Mouse (Mus musculus) ES-E14 (cell line): ENCODE measurements around the gene Gm17428. TPM values are rescaled to one million over a fixed set of nuclear protein-coding genes. Genes with fewer than 3 reads are reported as not detected.

ENCODE experiments used
- DNase-seq: peaks from one replicate; pipeline ENCODE4 v3.0.0-alpha.2; 2013; ENCODE audit warnings: low read depth, low spot score
- H3K27ac ChIP-seq: 2 replicates; pipeline ENCODE4 v1.5.1; 2012; ENCODE audit warnings: low read depth, mild to moderate bottlenecking, low read length, moderate library complexity, mixed read lengths; ENCODE audit not compliant: poor library complexity, insufficient read depth, severe bottlenecking
- H3K36me3 ChIP-seq: 2 replicates; pipeline ENCODE4 v1.6.1; 2012; ENCODE audit warnings: mild to moderate bottlenecking, low read length, moderate library complexity, mixed read lengths; ENCODE audit not compliant: control insufficient read depth, poor library complexity, insufficient read depth, severe bottlenecking
- H3K4me1 ChIP-seq, 2 experiments: fragments of 150-350 bp in 1 of 2; sonication (generic) in 1 of 2; 2 replicates each; pipeline ENCODE4 v1.6.1; 2012; ENCODE audit warnings: low read length in 2 of 2, mild to moderate bottlenecking in 1 of 2, mixed read lengths in 1 of 2; ENCODE audit not compliant: control insufficient read depth in 2 of 2, insufficient read depth in 2 of 2, poor library complexity in 1 of 2
- H3K4me3 ChIP-seq, 2 experiments: fragments of 150-350 bp in 1 of 2; sonication (generic) in 1 of 2; 2 replicates each; pipeline ENCODE4 v1.5.1; 2012; ENCODE audit warnings: low read length in 2 of 2, low read depth in 1 of 2, mild to moderate bottlenecking in 1 of 2, mixed read lengths in 1 of 2; ENCODE audit not compliant: insufficient read depth in 1 of 2, poor library complexity in 1 of 2, severe bottlenecking in 1 of 2
- H3K9ac ChIP-seq: 2 replicates; pipeline ENCODE4 v1.6.1; 2012; ENCODE audit warnings: low read depth, mild to moderate bottlenecking, low read length, mixed read lengths; ENCODE audit not compliant: poor library complexity, insufficient read depth, severe bottlenecking
- H3K9me3 ChIP-seq: fragments of 150-350 bp; sonication (generic); 2 replicates; pipeline ENCODE4 v1.6.1; 2012; ENCODE audit warnings: low read depth, mild to moderate bottlenecking, low read length; ENCODE audit not compliant: control insufficient read depth, insufficient read depth
- CHD2 ChIP-seq: IDR thresholded peaks from 2 replicates; pipeline ENCODE4 v1.6.1; 2014; ENCODE audit warnings: mild to moderate bottlenecking, low read depth, low read length, inconsistent platforms
- HCFC1 ChIP-seq: IDR thresholded peaks from 2 replicates; pipeline ENCODE4 v1.6.1; 2012; ENCODE audit warnings: low read length, inconsistent platforms, borderline replicate concordance; ENCODE audit not compliant: insufficient read depth
- MAFK ChIP-seq: IDR thresholded peaks from 2 replicates; pipeline ENCODE4 v1.6.1; 2014; ENCODE audit warnings: mild to moderate bottlenecking, low read depth, low read length, inconsistent platforms; ENCODE audit not compliant: insufficient read depth
- ZC3H11A ChIP-seq: IDR thresholded peaks from 2 replicates; pipeline ENCODE4 v1.6.1; 2012; ENCODE audit warnings: low read depth, mild to moderate bottlenecking, inconsistent platforms, low read length, borderline replicate concordance
- ZNF384 ChIP-seq: IDR thresholded peaks from 2 replicates; pipeline ENCODE4 v1.6.1; 2012; ENCODE audit warnings: low read depth, low read length, inconsistent platforms
- in situ Hi-C, 2 experiments: fragments of 600-800 bp; cut with MboI; formaldehyde crosslinking; loops; one replicate each; pipeline ENCODE4 v1.15.1; 2025; ENCODE audit warnings: low sequenced_read_pairs in 2 of 2, inconsistent platforms in 1 of 2; ENCODE audit not compliant: unreplicated experiment in 2 of 2
- total RNA-seq: library from RNA; depleted of rRNA; stranded (reverse); fragments of 300-350 nt; gene quantifications from 2 replicates; pipeline ENCODE4 v1.2.3, GENCODE M21; 2012; rRNA removed

Gene Gm17428
- not detected in 2 replicates for total RNA-seq

DNA sequence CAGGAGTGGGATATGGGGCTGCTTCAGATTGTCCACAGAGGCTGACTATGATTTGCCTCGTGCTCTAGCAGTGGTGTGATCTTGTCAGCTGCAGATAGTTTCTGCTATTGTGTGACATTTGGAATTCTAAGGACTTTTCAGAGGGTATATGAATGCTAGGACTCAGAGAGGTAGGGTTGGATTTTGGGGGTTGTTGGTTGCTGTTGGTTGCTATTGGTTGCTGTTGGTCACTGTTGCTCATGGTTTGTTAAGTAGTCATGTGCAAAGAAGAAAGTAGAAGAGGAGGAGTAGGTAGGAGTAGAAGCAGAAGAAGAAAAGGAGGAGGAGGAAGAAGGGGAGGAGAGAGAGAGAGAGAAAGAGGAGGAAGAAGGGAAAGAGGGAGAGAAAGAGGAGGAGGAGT is at the start of gene Gm17428:
Gene Gm17428 (plus strand): TSS at position 301 of the 400 bp plus-strand sequence.
- H3K9me3 ChIP-seq, result no peaks in the 10 kb centered on the region
- H3K36me3 ChIP-seq, result no peaks in the 10 kb centered on the region
- no peak within 1 kb of the TSS for H3K9ac ChIP-seq
- H3K4me3 ChIP-seq, result no peak within 1 kb of the TSS
- TF ChIP-seq CHD2 (no peak), ZC3H11A (no peak), HCFC1 (no peak), ZNF384 (no peak), MAFK (no peak)
- H3K4me1 ChIP-seq, result no peaks in the 10 kb centered on the region
- in situ Hi-C loops, result no loop called here
- H3K27ac ChIP-seq, result no peak within 1 kb of the TSS
- DNase-seq, result no peak

DNA sequence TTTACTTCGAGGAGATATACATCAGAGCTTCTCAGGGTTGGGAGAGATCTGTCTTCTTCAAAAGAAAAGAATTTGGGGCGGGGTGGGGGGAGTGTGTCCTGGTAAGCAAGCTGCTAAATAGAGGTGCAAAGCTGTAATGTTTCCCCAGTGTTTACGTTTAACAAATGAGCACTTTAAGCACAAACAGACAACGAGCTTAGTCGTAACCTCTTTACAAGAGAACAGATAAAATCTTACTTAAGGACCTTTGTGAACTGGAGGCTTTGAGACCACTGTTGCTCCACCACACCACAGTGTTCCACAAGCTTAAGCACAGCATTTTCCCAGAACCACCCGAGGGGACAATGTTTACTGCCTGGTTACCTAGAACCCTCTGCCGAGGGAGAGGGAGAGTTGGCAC is 49.4 kb upstream of the Gm17428 start:
- H3K9me3 ChIP-seq, result no peaks in the 10 kb centered on the region
- peak overlapping the region; percentile 70; the same call in 1 of the 2 replicates for H3K27ac ChIP-seq
- peak overlapping the region; percentile 81 to 83 for H3K4me3 ChIP-seq
- peak overlapping the region; percentile 90; the same call in 1 of the 2 replicates for H3K9ac ChIP-seq
- H3K4me1 ChIP-seq, result peaks cover 13 to 19% of the 10 kb centered on the region in 2 experiments; a peak in 3 of 4 replicates
- in situ Hi-C loops, result no loop called here
- TF ChIP-seq CHD2, result no peak
- TF ChIP-seq ZNF384, result no peak
- no peak for TF ChIP-seq HCFC1
- TF ChIP-seq MAFK, result no peak
- TF ChIP-seq ZC3H11A, result no peak
- H3K36me3 ChIP-seq, result peaks cover 3% of the 10 kb centered on the region; the same call in 1 of the 2 replicates
- no peak for DNase-seq

DNA sequence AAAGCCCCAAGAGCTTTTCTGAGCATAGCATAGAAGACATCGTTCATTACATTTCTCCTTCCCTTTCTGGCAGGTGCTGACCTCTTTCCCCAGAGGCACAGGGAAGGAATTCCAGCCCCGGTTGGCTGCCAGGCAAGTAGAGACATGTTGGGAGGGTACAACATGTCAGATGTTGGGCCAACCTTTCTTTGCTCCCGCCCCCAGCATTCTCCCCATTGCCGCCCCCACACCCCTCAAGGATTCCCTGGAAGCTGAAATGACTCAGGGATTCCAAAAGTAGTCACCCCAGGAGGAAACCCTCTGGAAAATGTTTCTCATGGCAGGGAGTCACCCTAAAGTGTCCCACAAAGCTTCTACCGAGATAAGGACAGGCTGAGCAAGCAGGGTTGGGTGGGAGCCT is 46.9 kb upstream of the Gm17428 start:
- Histone ChIP-seq H3K4me3 (no peak overlapping the region), H3K4me1 (peaks cover 10 to 21% of the 10 kb centered on the region in 2 experiments; a peak in 3 of 4 replicates), H3K9ac (no peak overlapping the region), H3K27ac (peak overlapping the region; percentile 58), H3K9me3 (no peaks in the 10 kb centered on the region), H3K36me3 (no peaks in the 10 kb centered on the region)
- TF ChIP-seq ZNF384 (no peak), CHD2 (no peak), HCFC1 (no peak), MAFK (no peak), ZC3H11A (no peak)
- DNase-seq, result no peak
- in situ Hi-C loops, result no loop called here

- Histone ChIP-seq H3K36me3 (no peaks in the 10 kb centered on the region), H3K9me3 (no peaks in the 10 kb centered on the region), H3K9ac (no peak overlapping the region), H3K4me1 (peaks cover 10 to 23% of the 10 kb centered on the region in 2 experiments; a peak in 3 of 4 replicates), H3K4me3 (no peak overlapping the region), H3K27ac (peak overlapping the region; percentile 58; the same call in 1 of the 2 replicates)
- TF ChIP-seq ZC3H11A (no peak), HCFC1 (no peak), CHD2 (no peak), ZNF384 (no peak), MAFK (no peak)
- DNase-seq, result no peak
- in situ Hi-C loops, result no loop called here
Observed at GRCm38 (mm10) chr14:54930431-54930830, 46.3 kb upstream of the Gm17428 start.

DNA sequence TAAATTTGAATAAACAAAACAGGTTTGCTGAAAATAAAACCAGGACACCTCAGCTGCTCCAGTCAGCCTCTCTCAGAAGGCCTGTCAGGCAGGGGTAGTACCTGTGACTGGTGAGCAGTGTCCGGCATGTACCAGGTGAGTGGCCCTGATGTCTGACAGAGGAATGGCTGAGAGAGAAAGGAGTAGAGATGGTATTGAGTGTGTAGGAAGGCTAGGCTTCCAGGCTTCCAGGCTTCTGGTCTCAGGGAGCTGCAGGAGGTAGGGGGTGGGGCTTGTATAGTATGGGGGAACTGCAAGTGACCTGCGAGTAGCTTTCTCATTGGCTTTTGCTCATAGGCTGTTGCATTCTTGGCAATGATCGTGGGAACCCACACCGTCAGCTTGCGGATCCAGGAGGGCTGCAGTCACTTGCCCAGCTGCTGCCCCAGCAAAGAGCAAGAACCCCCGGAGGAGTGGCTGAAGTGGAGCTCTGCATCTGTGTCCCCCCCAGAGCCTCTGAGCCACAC is 44.0 kb upstream of the Gm17428 start, which contains the start of gene Il25:
Gene Il25 (plus strand): TSS at position 51 of the 506 bp plus-strand sequence.
- Histone ChIP-seq H3K4me3 (no peak within 1 kb of the TSS), H3K36me3 (no peaks in the 10 kb centered on the region), H3K9me3 (no peaks in the 10 kb centered on the region), H3K27ac (no peak within 1 kb of the TSS), H3K4me1 (peaks cover 11 to 25% of the 10 kb centered on the region in 2 experiments; a peak in 3 of 4 replicates), H3K9ac (no peak within 1 kb of the TSS)
- no peak for TF ChIP-seq ZNF384
- TF ChIP-seq CHD2, result no peak
- TF ChIP-seq ZC3H11A, result no peak
- TF ChIP-seq MAFK, result no peak
- TF ChIP-seq HCFC1, result no peak
- no peak for DNase-seq
- in situ Hi-C loops, result no loop called here
